Mouse (Mus musculus): ENCODE results near the gene Eln. TPM values are rescaled to one million over a fixed set of nuclear protein-coding genes. Genes with fewer than 3 reads are reported as not detected.

Eln gene
- polyA plus RNA-seq, 1 experiment from 2014 or later = 81.1 TPM

- Histone ChIP-seq H3K4me2 (no peak overlapping the region), H3K27me3 (no peaks in the 10 kb centered on the region), H3K9ac (no peak overlapping the region), H3K4me1 (peaks cover 25% of the 10 kb centered on the region), H3K36me3 (no peaks in the 10 kb centered on the region), H3K4me3 (no peak overlapping the region), H3K9me3 (no peaks in the 10 kb centered on the region), H3K27ac (no peak overlapping the region)
- 81% methylated on average over 16 of the region's 16 CpGs for WGBS
- ATAC-seq (ENCODE audit: insufficient number of reproducible peaks, insufficient read depth, low FRiP score, low TSS enrichment, low read depth) = no peak
Measured at GRCm38 (mm10) chr5:134765441-134765840, 18.3 kb upstream of the Eln start.

- Histone ChIP-seq H3K27ac (no peak overlapping the region), H3K4me2 (no peak overlapping the region), H3K4me3 (no peak overlapping the region), H3K27me3 (no peaks in the 10 kb centered on the region), H3K4me1 (peaks cover 30% of the 10 kb centered on the region), H3K9ac (no peak overlapping the region), H3K36me3 (no peaks in the 10 kb centered on the region), H3K9me3 (no peaks in the 10 kb centered on the region)
- no peak for ATAC-seq (ENCODE audit: insufficient number of reproducible peaks, insufficient read depth, low FRiP score, low TSS enrichment, low read depth)
- 81% methylated on average over 9 of the region's 9 CpGs for WGBS
Measured at GRCm38 (mm10) chr5:134763326-134763725, 16.2 kb upstream of the Eln start.

- Histone ChIP-seq H3K27me3 (peaks cover 4% of the 10 kb centered on the region; the same call in 1 of the 2 replicates), H3K9ac (no peak overlapping the region), H3K9me3 (no peaks in the 10 kb centered on the region), H3K4me3 (no peak overlapping the region), H3K4me1 (peaks cover 30% of the 10 kb centered on the region), H3K36me3 (no peaks in the 10 kb centered on the region), H3K27ac (peak overlapping the region; percentile 87), H3K4me2 (peak overlapping the region; percentile 11)
- WGBS = 52% methylated on average over 18 of the region's 18 CpGs
- ATAC-seq (ENCODE audit: insufficient number of reproducible peaks, insufficient read depth, low FRiP score, low TSS enrichment, low read depth) = peak; percentile 63
Measured at GRCm38 (mm10) chr5:134761409-134762124, 14.4 kb upstream of the Eln start.

GRCm38 (mm10) chr5:134756031-134756430, 8.9 kb upstream of the Eln start:
- ATAC-seq (ENCODE audit: insufficient number of reproducible peaks, insufficient read depth, low FRiP score, low TSS enrichment, low read depth) = no peak
- H3K9me3 ChIP-seq = no peaks in the 10 kb centered on the region
- no peaks in the 10 kb centered on the region for H3K36me3 ChIP-seq
- peaks cover 9% of the 10 kb centered on the region; the same call in 1 of the 2 replicates for H3K27me3 ChIP-seq
- WGBS = 20% methylated on average over 13 of the region's 13 CpGs
- peaks cover 32% of the 10 kb centered on the region for H3K4me1 ChIP-seq
- H3K27ac ChIP-seq = 0 out of 2 replicates have a peak overlapping the region, but pooled peaks have one; percentile 16
- no peak overlapping the region for H3K4me2 ChIP-seq
- H3K4me3 ChIP-seq = no peak overlapping the region
- H3K9ac ChIP-seq = peak overlapping the region; percentile 32; the same call in 1 of the 2 replicates

GRCm38 (mm10) chr5:134754096-134754495, 7.0 kb upstream of the Eln start:
- Histone ChIP-seq H3K4me2 (no peak overlapping the region), H3K4me3 (no peak overlapping the region), H3K9me3 (no peaks in the 10 kb centered on the region)

GRCm38 (mm10) chr5:134750469-134750868, 3.3 kb upstream of the Eln start:
- peaks cover 53% of the 10 kb centered on the region for H3K4me1 ChIP-seq
- WGBS = 34% methylated on average over 7 of the region's 7 CpGs

More at GRCm38 (mm10) chr5:134754096-134754495, 7.0 kb upstream of the Eln start:
- Histone ChIP-seq H3K4me1 (peaks cover 42% of the 10 kb centered on the region), H3K36me3 (no peaks in the 10 kb centered on the region), H3K27ac (no peak overlapping the region), H3K9ac (no peak overlapping the region), H3K27me3 (peaks cover 9% of the 10 kb centered on the region; the same call in 1 of the 2 replicates)
- WGBS = 64% methylated on average over 10 of the region's 10 CpGs
- no peak for ATAC-seq (ENCODE audit: insufficient number of reproducible peaks, insufficient read depth, low FRiP score, low TSS enrichment, low read depth)

GRCm38 (mm10) chr5:134747947-134748618, 960 bp upstream of the Eln start:
- Histone ChIP-seq H3K36me3 (no peaks in the 10 kb centered on the region), H3K4me3 (peak overlapping the region; percentile 54), H3K27me3 (peaks cover 5% of the 10 kb centered on the region; the same call in 1 of the 2 replicates), H3K4me1 (peaks cover 69% of the 10 kb centered on the region), H3K9me3 (no peaks in the 10 kb centered on the region), H3K9ac (no peak overlapping the region), H3K27ac (peak overlapping the region; percentile 88), H3K4me2 (peak overlapping the region; percentile 83)
- ATAC-seq (ENCODE audit: insufficient number of reproducible peaks, insufficient read depth, low FRiP score, low TSS enrichment, low read depth) = no peak
- WGBS = 53% methylated on average over 6 of the region's 6 CpGs

More at GRCm38 (mm10) chr5:134750469-134750868, 3.3 kb upstream of the Eln start:
- no peak overlapping the region for H3K4me2 ChIP-seq
- H3K9ac ChIP-seq = no peak overlapping the region
- no peaks in the 10 kb centered on the region for H3K9me3 ChIP-seq
- peak overlapping the region; percentile 93 for H3K27ac ChIP-seq
- no peaks in the 10 kb centered on the region for H3K27me3 ChIP-seq
- H3K36me3 ChIP-seq = no peaks in the 10 kb centered on the region
- peak; percentile 53 for ATAC-seq (ENCODE audit: insufficient number of reproducible peaks, insufficient read depth, low FRiP score, low TSS enrichment, low read depth)
- H3K4me3 ChIP-seq = no peak overlapping the region

GRCm38 (mm10) chr5:134747512-134747893, 380 bp upstream of the Eln start:
- H3K27ac ChIP-seq = peak overlapping the region; percentile 88
- H3K9me3 ChIP-seq = no peaks in the 10 kb centered on the region
- H3K36me3 ChIP-seq = no peaks in the 10 kb centered on the region
- H3K4me3 ChIP-seq = peak overlapping the region; percentile 54
- peak overlapping the region; percentile 83 for H3K4me2 ChIP-seq
- peak; percentile 72 for ATAC-seq (ENCODE audit: insufficient number of reproducible peaks, insufficient read depth, low FRiP score, low TSS enrichment, low read depth)
- H3K9ac ChIP-seq = peak overlapping the region; percentile 80
- 4% methylated on average over 6 of the region's 11 CpGs for WGBS
- H3K27me3 ChIP-seq = peaks cover 5% of the 10 kb centered on the region; the same call in 1 of the 2 replicates
- H3K4me1 ChIP-seq = peaks cover 74% of the 10 kb centered on the region

GRCm38 (mm10) chr5:134746201-134746600, 922 bp downstream of the Eln start:
- H3K4me1 ChIP-seq = peaks cover 77% of the 10 kb centered on the region
- H3K9me3 ChIP-seq = no peaks in the 10 kb centered on the region
- peak overlapping the region; percentile 83 for H3K4me2 ChIP-seq
- H3K27ac ChIP-seq = no peak overlapping the region
- no peaks in the 10 kb centered on the region for H3K36me3 ChIP-seq
- 69% methylated on average over 10 of the region's 10 CpGs for WGBS
- peak overlapping the region; percentile 80; the same call in 1 of the 2 replicates for H3K9ac ChIP-seq
- peak overlapping the region; percentile 54 for H3K4me3 ChIP-seq
- peaks cover 5% of the 10 kb centered on the region; the same call in 1 of the 2 replicates for H3K27me3 ChIP-seq
- no peak for ATAC-seq (ENCODE audit: insufficient number of reproducible peaks, insufficient read depth, low FRiP score, low TSS enrichment, low read depth)

- no peaks in the 10 kb centered on the region for H3K9me3 ChIP-seq
- no peak for ATAC-seq (ENCODE audit: insufficient number of reproducible peaks, insufficient read depth, low FRiP score, low TSS enrichment, low read depth)
- H3K27me3 ChIP-seq = peaks cover 5% of the 10 kb centered on the region; the same call in 1 of the 2 replicates
- H3K36me3 ChIP-seq = no peaks in the 10 kb centered on the region
- 0 out of 2 replicates have a peak overlapping the region, but pooled peaks have one; percentile 27 for H3K9ac ChIP-seq
- peak overlapping the region; percentile 83 for H3K4me2 ChIP-seq
- WGBS = 78% methylated on average over 3 of the region's 3 CpGs
- H3K27ac ChIP-seq = no peak overlapping the region
- peaks cover 77% of the 10 kb centered on the region for H3K4me1 ChIP-seq
- peak overlapping the region; percentile 54 for H3K4me3 ChIP-seq
Measured at GRCm38 (mm10) chr5:134745801-134746200, 1.3 kb downstream of the Eln start.

GRCm38 (mm10) chr5:134745000-134745399, 2.1 kb downstream of the Eln start:
- H3K4me1 ChIP-seq = peaks cover 72% of the 10 kb centered on the region
- no peaks in the 10 kb centered on the region for H3K36me3 ChIP-seq
- no peaks in the 10 kb centered on the region for H3K9me3 ChIP-seq
- H3K4me2 ChIP-seq = peak overlapping the region; percentile 83
- no peak overlapping the region for H3K27ac ChIP-seq
- no peak for ATAC-seq (ENCODE audit: insufficient number of reproducible peaks, insufficient read depth, low FRiP score, low TSS enrichment, low read depth)
- H3K9ac ChIP-seq = no peak overlapping the region
- peaks cover 5% of the 10 kb centered on the region; the same call in 1 of the 2 replicates for H3K27me3 ChIP-seq
- 83% methylated on average over 3 of the region's 3 CpGs for WGBS
- H3K4me3 ChIP-seq = no peak overlapping the region
